Mouse (Mus musculus): ENCODE data around the gene Tuba8.
A peak's percentile ranks its signal among the peaks of the same experiment; 100 is the strongest.

The Tuba8 gene

GRCm38 (mm10) chr6:121210149-121210925, at the start of gene Tuba8:
TSS of gene Tuba8 (plus strand) at chr6:121210696.
- peak; percentile 34 for DNase-seq (ENCODE audit: low read depth, low spot score)

- no peak for DNase-seq (ENCODE audit: low read depth, low spot score)
Observed at GRCm38 (mm10) chr6:121162616-121163015, 47.9 kb upstream of the Tuba8 start.

- no peak for DNase-seq (ENCODE audit: low read depth, low spot score)
Observed at GRCm38 (mm10) chr6:121166098-121166552, 44.4 kb upstream of the Tuba8 start.

GRCm38 (mm10) chr6:121167381-121167975, 43.0 kb upstream of the Tuba8 start:
- DNase-seq (ENCODE audit: low read depth, low spot score): no peak

- no peak for DNase-seq (ENCODE audit: low read depth, low spot score)
Observed at GRCm38 (mm10) chr6:121171102-121171501, 39.4 kb upstream of the Tuba8 start.

GRCm38 (mm10) chr6:121173471-121173870, 37.0 kb upstream of the Tuba8 start:
- DNase-seq (ENCODE audit: low read depth, low spot score): no peak

GRCm38 (mm10) chr6:121174761-121175160, 35.7 kb upstream of the Tuba8 start:
- DNase-seq (ENCODE audit: low read depth, low spot score): no peak

- no peak for DNase-seq (ENCODE audit: low read depth, low spot score)
Observed at GRCm38 (mm10) chr6:121176011-121176730, 34.3 kb upstream of the Tuba8 start.

GRCm38 (mm10) chr6:121176731-121177098, 33.8 kb upstream of the Tuba8 start:
- DNase-seq (ENCODE audit: low read depth, low spot score): no peak

GRCm38 (mm10) chr6:121177118-121177708, 33.3 kb upstream of the Tuba8 start:
- DNase-seq (ENCODE audit: low read depth, low spot score): no peak

GRCm38 (mm10) chr6:121178700-121179358, 31.7 kb upstream of the Tuba8 start:
- DNase-seq (ENCODE audit: low read depth, low spot score): peak; percentile 53

GRCm38 (mm10) chr6:121179846-121180245, 30.6 kb upstream of the Tuba8 start:
- no peak for DNase-seq (ENCODE audit: low read depth, low spot score)

GRCm38 (mm10) chr6:121183414-121184173, 26.9 kb upstream of the Tuba8 start, which contains the start of gene Pex26:
TSS of gene Pex26 (plus strand) at chr6:121183667.
- peak; percentile 89 for DNase-seq (ENCODE audit: low read depth, low spot score)

- peak; percentile 41 for DNase-seq (ENCODE audit: low read depth, low spot score)
Observed at GRCm38 (mm10) chr6:121184198-121185140, 26.0 kb upstream of the Tuba8 start.

GRCm38 (mm10) chr6:121185232-121185631, 25.3 kb upstream of the Tuba8 start:
- DNase-seq (ENCODE audit: low read depth, low spot score): no peak

- no peak for DNase-seq (ENCODE audit: low read depth, low spot score)
Observed at GRCm38 (mm10) chr6:121191261-121192009, 19.1 kb upstream of the Tuba8 start.

GRCm38 (mm10) chr6:121194061-121194955, 16.2 kb upstream of the Tuba8 start:
- DNase-seq (ENCODE audit: low read depth, low spot score): no peak

Data from retina, postnatal 7 days (tissue).